Mouse (Mus musculus) activated CD4-positive, CD25-positive, alpha-beta regulatory T cell, adult 9 weeks (primary cell): ENCODE results near the gene Defa31. TPM values are rescaled to one million over a fixed set of nuclear protein-coding genes. Genes with fewer than 3 reads are reported as not detected.

Source experiments
- polyA plus RNA-seq: library from polyadenylated mRNA; unstranded; fragments of 100-300 nt; shearing (Covaris generic); gene quantifications from one replicate; pipeline ENCODE4 v1.2.1, GENCODE M21; 2017

Defa31 gene
- not detected for polyA plus RNA-seq

DNA sequence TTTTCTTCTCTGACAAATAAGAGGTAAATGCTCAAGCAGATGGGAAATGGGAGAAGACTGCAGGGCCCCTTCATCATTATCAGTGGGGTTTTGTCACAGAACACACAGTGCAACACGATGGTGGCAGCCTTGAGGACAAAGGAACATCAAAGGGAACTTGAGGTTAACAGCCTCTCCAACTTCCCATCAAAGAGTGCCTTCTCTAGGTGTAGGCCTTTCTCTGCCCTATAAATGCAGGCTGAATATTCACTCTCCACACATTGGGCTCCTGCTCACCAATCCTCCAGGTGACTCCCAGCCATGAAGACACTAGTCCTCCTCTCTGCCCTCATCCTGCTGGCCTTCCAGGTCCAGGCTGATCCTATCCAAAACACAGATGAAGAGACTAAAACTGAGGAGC lies at the start of gene Defa31:
Gene Defa31, plus strand, starts transcription at position 301 of the 400 bp plus-strand sequence.

DNA sequence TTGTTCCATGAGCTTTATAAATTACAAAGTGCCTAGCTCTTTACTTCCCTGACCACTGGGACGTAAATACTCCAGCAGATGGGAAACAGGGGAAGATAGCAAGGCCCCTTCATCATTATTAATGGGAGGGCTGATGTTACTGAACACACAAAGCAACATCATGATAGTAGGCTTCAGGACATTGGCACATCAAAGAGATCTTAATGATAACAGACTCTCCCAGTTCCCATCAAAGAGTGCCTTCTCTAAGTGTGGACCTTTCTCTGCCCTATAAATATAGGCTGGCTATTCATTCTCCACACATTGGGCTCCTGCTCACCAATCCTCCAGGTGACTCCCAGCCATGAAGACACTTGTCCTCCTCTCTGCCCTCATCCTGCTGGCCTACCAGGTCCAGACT lies 29.4 kb upstream of the Defa31 start, which contains the start of gene Defa22:
Gene Defa22, plus strand, starts transcription at position 301 of the 400 bp plus-strand sequence.

DNA sequence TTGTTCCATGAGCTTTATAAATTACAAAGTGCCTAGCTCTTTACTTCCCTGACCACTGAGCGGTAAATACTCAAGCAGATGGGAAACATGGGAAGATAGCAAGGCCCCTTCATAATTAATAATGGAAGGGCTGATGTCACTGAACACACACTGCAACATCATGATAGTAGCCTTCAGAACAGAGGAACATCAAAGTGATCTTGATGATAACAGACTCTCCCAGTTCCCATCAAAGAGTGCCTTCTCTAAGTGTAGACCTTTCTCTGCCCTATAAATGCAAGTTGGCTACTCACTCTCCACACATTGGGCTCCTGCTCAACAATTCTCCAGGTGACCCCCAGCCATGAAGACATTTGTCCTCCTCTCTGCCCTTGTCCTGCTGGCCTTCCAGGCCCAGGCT lies 9.8 kb downstream of the Defa31 start, which contains the start of gene Gm15293:
Gene Gm15293, plus strand, starts transcription at position 301 of the 400 bp plus-strand sequence.

Other genes starting within 250 kb of the Defa31 start
- gene AY761185, start 246.9 kb upstream of the Defa31 start, polyA plus RNA-seq, result not detected
- gene Defa21, start 166.1 kb upstream of the Defa31 start, polyA plus RNA-seq, result not detected
- not detected for gene Defa23, start 136.6 kb upstream of the Defa31 start, polyA plus RNA-seq
- gene Defa35, start 126.6 kb upstream of the Defa31 start, polyA plus RNA-seq, result not detected
- not detected for gene Defa25, start 107.2 kb upstream of the Defa31 start, polyA plus RNA-seq
- not detected for gene Gm14851, start 95.6 kb upstream of the Defa31 start, polyA plus RNA-seq
- gene Defa30, start 57.0 kb upstream of the Defa31 start, polyA plus RNA-seq, result not detected
- not detected for gene Defa22, start 29.3 kb upstream of the Defa31 start, polyA plus RNA-seq
- not detected for gene Gm15293, start 9.9 kb downstream of the Defa31 start, polyA plus RNA-seq
- not detected for gene Gm15292, start 58.1 kb downstream of the Defa31 start, polyA plus RNA-seq
- gene Defa27, start 123.9 kb downstream of the Defa31 start, polyA plus RNA-seq, result not detected
- not detected for gene Defa29, start 135.4 kb downstream of the Defa31 start, polyA plus RNA-seq
- not detected for gene Defa2, start 186.9 kb downstream of the Defa31 start, polyA plus RNA-seq
- not detected for gene Defa33, start 200.2 kb downstream of the Defa31 start, polyA plus RNA-seq
- not detected for gene Defa36, start 235.8 kb downstream of the Defa31 start, polyA plus RNA-seq